Mouse (Mus musculus): ENCODE measurements around the gene Rabgef1. TPM values are rescaled to one million over a fixed set of nuclear protein-coding genes. Genes with fewer than 3 reads are reported as not detected.
A peak's percentile ranks its signal among the peaks of the same experiment; 100 is the strongest.

Rabgef1 gene
- 36.0 and 43.2 TPM in 2 replicates for polyA plus RNA-seq (2012; rRNA removed)

DNA sequence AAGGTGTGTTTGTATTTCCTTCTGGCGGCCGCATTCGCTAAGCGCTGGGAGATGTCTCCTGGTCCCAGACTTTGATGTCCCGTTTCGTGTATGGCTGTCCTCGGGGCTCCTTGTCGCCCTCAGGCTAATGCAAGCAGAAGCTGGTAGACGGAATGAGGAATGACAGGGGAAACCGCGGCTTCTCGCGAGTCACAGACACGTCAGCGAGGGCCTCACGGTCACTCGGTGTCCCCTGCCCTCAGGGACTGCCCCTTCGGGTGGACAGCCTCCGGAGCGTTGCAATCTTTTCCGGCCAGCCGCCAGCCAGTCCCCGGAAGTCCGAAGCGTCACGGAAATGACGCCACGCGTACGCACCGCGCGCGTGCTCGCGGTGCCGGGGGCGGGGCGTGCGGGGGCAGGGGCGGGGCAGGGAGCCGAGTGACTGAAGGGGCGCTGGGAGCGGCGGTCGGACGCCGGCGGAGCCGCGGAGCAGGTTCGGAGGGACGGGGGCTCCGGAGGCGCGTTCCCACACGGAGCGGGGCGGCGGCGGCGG lies at the start of gene Rabgef1:
TSS of gene Rabgef1 (plus strand) at position 376 of the 532 bp plus-strand sequence.
- DNase-seq (ENCODE audit: extremely low spot score in 1 of 2, low spot score in 1 of 2): peak; percentile 86 to 93

- DNase-seq (ENCODE audit: extremely low spot score in 1 of 2, low spot score in 1 of 2): no peak
Measured at GRCm38 (mm10) chr5:130122355-130122754, 49.2 kb upstream of the Rabgef1 start.

- no peak for DNase-seq (ENCODE audit: extremely low spot score in 1 of 2, low spot score in 1 of 2)
Measured at GRCm38 (mm10) chr5:130124271-130124670, 47.3 kb upstream of the Rabgef1 start.

- no peak for DNase-seq (ENCODE audit: extremely low spot score in 1 of 2, low spot score in 1 of 2)
Measured at GRCm38 (mm10) chr5:130128686-130129523, 42.7 kb upstream of the Rabgef1 start.

DNA sequence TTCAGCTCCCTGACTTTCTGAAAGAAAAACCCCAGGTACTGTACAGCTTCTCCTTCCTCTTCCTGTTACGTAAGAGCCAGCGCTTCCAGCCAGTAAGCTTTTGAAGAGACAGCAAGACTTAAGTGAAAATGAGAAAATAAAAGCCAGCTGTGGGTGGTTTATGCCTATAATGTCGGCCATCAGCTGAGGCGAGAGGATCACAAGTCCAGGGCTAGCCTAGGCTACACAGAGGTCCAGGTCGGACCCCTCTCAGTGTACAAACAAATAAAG lies 42.1 kb upstream of the Rabgef1 start:
- peak in 1 of 2 experiments; percentile 27 for DNase-seq (ENCODE audit: extremely low spot score in 1 of 2, low spot score in 1 of 2)

GRCm38 (mm10) chr5:130136597-130136996 lies 35.0 kb upstream of the Rabgef1 start:
- no peak for DNase-seq (ENCODE audit: extremely low spot score in 1 of 2, low spot score in 1 of 2)

DNA sequence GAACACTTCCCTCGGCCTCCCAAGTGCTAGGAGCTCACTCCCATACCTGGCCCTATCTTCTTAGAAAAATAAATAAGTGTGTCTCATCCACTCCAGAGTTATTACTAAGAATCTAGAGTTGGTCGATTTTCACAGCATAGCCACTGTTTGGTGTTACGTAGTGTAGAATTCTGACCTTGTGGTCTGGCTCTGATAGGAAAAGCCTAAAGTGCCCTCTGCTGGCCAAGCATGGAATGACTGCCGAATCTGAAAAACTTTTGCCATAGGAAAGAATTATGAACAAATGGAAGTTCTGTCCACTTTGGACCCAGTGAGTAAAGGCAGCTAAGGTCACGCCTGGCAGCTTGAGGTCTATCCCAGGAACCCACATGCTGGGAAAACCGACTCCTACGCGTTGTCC lies 32.2 kb upstream of the Rabgef1 start:
- DNase-seq (ENCODE audit: extremely low spot score in 1 of 2, low spot score in 1 of 2): peak; percentile 45 to 91

- DNase-seq (ENCODE audit: extremely low spot score in 1 of 2, low spot score in 1 of 2): no peak
Measured at GRCm38 (mm10) chr5:130141138-130141537, 30.5 kb upstream of the Rabgef1 start.

DNA sequence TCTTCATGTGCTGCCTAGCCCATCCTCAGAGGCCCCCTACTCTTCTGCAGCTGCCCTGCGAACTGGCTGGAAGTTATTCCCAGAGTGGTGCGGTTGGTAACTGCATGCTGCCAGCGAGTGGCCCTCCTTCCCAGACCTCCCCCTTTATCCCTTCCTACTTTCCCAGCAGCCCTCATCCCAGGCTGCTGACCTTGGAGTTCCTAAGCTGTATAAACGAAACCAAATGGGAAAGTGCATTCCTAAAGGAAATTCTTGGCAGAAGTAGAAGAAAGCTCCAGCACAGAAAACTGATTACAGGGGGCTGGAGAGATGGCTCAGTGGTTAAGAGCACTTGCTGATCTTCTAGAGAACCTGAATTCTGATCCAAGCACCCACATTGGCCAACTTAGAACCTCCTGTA lies 29.6 kb upstream of the Rabgef1 start:
- DNase-seq (ENCODE audit: extremely low spot score in 1 of 2, low spot score in 1 of 2): no peak

- DNase-seq (ENCODE audit: extremely low spot score in 1 of 2, low spot score in 1 of 2): no peak
Measured at GRCm38 (mm10) chr5:130143101-130143500, 28.5 kb upstream of the Rabgef1 start.

GRCm38 (mm10) chr5:130143977-130144333 lies 27.6 kb upstream of the Rabgef1 start:
- peak; percentile 52 to 74 for DNase-seq (ENCODE audit: extremely low spot score in 1 of 2, low spot score in 1 of 2)

DNA sequence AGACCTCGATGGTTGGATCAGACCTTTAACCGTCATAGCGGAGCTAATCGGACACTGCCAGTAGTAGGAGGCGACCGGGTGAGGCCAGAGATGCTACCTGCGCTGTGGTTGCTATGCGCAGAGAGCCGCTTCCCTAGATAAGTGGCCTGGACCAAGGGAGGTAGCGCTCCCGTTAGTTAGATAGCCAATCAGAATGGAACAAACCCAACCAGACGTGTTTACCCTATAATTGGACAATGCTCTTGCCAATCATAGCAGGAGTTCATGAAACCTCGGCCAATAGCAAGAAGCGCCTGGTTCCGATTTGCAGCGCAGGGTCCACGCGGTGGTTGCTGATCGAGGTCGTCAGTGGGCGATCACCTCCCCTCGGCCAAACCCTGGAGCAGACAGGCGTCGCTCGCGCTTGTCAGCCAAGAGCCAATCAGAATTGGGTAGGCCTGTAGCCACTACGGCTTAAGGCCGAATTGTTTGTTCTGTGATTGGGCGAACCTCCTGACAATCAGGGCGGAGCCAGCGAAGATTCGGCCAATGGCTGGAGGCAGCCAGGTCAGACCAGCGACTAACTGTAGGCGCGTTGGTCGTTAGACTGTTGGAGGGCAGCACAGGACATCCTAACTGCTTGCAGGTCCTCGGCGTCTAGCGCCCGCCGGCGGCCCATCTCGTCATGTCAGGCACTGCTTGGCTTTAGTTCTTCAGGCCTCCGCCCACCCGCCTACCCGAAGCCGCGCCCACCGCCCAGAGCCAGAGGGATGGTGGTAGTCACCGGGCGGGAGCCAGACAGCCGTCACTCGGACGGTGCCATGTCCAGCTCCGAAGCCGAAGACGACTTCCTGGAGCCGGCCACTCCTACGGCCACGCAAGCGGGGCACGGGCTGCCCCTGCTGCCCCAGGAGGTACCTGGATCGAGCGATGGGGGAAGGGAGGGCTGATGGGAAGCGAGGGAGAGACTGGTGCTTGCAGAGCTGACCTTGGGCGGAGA lies 27.0 kb upstream of the Rabgef1 start, which contains the start of gene Kctd7:
TSS of gene Kctd7 (plus strand) at position 528 of the 979 bp plus-strand sequence.
- peak; percentile 97 to 98 for DNase-seq (ENCODE audit: extremely low spot score in 1 of 2, low spot score in 1 of 2)

DNA sequence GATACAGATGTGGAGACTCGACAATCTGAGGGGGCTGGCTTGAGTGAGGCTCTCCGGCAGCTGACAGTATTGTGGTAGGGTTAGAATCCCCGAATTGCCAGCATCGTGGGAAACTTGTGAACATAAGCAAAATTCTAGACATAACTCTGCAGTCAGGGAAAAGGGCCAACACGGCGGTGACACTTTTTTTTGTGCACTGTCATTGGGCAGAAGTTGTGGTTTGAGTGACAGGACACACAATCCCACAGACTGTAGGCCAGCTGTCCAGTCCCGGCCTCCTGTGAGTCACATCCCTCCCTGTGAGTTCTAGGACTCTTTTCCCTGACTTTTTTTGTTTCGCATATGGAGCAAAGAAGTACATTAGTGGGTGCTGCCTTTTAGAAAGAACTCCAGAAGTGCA lies 25.6 kb upstream of the Rabgef1 start:
- peak; percentile 39 to 55 for DNase-seq (ENCODE audit: extremely low spot score in 1 of 2, low spot score in 1 of 2)

GRCm38 (mm10) chr5:130149726-130150310 lies 21.8 kb upstream of the Rabgef1 start:
- no peak for DNase-seq (ENCODE audit: extremely low spot score in 1 of 2, low spot score in 1 of 2)

DNA sequence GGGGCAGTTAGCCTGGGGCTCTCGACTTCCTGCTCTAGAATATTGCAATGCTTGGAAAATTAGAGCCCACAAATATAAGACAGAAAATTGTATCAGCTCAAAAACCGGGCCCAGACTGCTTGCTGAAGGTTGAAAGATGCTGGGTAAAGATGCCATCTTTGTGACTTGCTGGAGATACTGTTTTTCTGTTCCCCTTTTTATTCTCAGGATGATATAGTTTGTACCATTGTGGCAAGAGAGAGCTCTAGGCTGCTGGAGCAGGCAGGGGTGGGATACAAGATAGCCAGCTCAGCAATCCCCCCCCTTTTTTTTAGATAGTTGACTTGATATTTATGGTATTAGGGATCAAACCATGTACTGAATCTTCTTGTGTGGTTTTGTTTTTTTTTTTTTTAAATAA lies 17.3 kb upstream of the Rabgef1 start:
- DNase-seq (ENCODE audit: extremely low spot score in 1 of 2, low spot score in 1 of 2): no peak

GRCm38 (mm10) chr5:130158545-130158944 lies 13.1 kb upstream of the Rabgef1 start:
- no peak for DNase-seq (ENCODE audit: extremely low spot score in 1 of 2, low spot score in 1 of 2)

GRCm38 (mm10) chr5:130159761-130160201 lies 11.8 kb upstream of the Rabgef1 start:
- no peak for DNase-seq (ENCODE audit: extremely low spot score in 1 of 2, low spot score in 1 of 2)

DNA sequence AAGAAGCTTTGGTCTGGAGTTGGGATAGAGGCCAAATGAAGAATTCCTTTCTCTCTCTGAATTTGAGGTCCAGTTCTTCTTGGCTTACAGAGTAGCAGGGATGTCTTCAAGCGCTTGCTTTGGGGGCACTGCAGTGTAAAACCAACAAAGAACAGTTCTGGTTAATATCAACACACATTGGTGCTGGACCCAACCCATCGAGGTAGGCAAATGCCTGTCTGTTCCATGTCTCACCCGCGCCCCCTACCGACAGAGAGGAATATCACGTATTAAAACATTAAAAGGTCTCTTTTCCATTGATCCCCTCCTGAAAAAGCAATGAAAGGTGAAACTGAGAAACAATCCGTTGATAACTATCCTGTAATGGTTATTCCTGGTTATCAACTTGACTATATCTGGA lies 7.9 kb upstream of the Rabgef1 start:
- DNase-seq (ENCODE audit: extremely low spot score in 1 of 2, low spot score in 1 of 2): peak in 1 of 2 experiments; percentile 89

DNA sequence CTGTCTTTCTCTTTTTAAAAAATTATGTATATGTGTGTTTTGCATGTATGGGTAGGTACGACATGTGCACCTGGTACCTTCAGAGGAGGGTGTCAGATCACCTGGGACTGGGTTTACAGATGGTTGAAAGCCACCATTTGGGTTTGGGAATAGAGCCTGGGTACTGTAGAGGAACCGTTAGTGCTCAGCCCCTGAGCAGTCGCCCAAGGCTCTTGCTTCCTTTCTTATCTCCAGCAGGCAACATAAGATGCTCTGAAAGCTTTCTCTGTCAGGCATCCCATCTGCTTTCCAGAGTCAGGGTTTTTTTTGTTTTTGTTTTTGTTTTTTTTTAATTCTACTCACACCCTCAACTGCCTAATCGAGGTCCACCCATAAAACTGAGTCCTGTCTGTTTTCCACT lies 6.4 kb upstream of the Rabgef1 start:
- no peak for DNase-seq (ENCODE audit: extremely low spot score in 1 of 2, low spot score in 1 of 2)

DNA sequence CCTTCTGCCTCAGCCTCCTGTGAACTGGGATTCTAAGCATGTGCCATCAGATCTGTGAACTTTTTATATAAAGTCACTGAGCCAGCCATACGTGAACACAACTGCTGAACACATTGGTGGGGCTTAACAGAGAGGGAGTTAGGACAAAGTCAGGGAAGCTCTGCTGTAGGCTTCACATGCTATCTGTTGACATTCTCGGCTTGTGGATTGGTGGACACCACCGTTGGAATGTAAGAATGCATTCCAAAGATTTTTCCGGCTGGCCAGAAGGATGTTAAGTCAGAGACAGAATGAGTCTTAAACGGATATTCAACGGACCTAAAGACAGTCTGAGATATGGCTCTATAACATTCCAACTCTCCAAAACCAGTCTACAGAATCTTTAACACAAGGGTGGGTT lies 2.5 kb upstream of the Rabgef1 start:
- DNase-seq (ENCODE audit: extremely low spot score in 1 of 2, low spot score in 1 of 2): no peak
